Mouse (Mus musculus): Measurements from ENCODE around the gene Brca2.

- TF ChIP-seq TAL1 (IDR thresholded peaks at IDR 0.05; ENCODE audit: low read length) (no peak), GATA1 (IDR thresholded peaks at IDR 0.05; ENCODE audit: low read length) (no peak)
Measured at GRCm38 (mm10) chr5:150581180-150581579, 58.8 kb downstream of the Brca2 start.

Data from erythroblast, embryonic 14.5 days (primary cell).